Mouse (Mus musculus) testis, adult 10 weeks (tissue): ENCODE measurements around the gene Pja2. TPM values are rescaled to one million over a fixed set of nuclear protein-coding genes. Genes with fewer than 3 reads are reported as not detected.

Source experiments
- polyA plus RNA-seq: library from polyadenylated mRNA; stranded (reverse); fragments of 350-450 nt; fragmentation: Illumina TruSeq; extraction: RNeasy Lipid Tissue Mini Kit (QIAGEN cat#74804); gene quantifications from one replicate; pipeline ENCODE4 v1.2.3, GENCODE M21; 2014; ENCODE audit warnings: low read depth, low replicate concordance

Pja2 gene
- 92.9 TPM for polyA plus RNA-seq

DNA sequence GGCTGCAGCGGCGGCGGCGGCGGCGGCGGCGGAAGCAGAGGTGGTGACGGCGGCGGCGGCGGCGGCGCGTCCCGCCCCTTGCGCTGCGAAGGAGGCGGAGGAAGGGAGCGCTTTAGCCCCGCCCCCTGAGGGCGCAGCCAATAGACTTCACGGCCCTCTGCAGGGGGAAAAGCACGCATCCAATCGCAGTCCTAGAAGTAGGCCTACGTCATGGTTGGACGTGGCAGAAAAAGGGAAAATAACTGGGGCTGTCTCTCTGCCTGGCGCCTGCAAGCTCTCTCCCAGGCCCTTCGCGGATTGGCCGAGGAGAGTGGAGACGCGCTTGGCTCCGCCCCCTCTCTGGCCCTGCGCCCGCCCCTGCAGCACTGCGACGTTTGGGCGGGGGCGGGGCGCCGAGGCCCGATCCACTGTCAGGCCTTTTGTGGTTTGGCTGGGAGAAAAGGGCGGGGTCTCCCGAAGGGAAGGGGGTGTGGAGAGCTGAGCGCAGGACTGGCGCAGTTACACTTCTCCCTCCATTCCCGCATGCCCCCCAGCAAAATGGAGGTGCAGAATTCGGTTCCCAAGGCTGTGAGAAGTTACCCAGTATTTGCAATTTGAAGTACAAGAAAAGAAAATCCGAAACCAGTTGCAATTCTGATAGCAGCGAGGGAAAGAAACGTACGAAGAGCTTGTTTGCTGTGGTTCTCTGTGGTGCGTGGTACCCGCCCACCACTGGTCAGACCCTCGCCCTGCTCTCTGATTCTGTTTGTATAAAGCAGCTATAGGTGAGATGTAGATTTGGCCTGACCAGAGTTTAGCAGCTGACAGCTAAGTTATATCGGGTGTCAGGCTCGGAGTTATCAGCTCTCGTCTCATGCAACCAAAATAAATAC, at the start of gene Pja2:
Gene Pja2, minus strand, starts transcription at position 19 of the 872 bp plus-strand sequence.

